Mouse (Mus musculus): Measurements from ENCODE around the gene Rpl36a-ps1.
"Not testable (repeated sequence)": the region's sequence is repeated elsewhere in the genome, so short reads cannot be mapped to it uniquely, and the experiment has no call there.

The Rpl36a-ps1 gene

GRCm38 (mm10) chr14:98994218-98994617, at the start of gene Rpl36a-ps1:
Rpl36a-ps1 (minus strand) TSS chr14:98994318.
- DNase-seq (ENCODE audit: low read depth, low spot score): no peak

GRCm38 (mm10) chr14:99043499-99043898, 49.4 kb upstream of the Rpl36a-ps1 start:
- DNase-seq (ENCODE audit: low read depth, low spot score): no peak

DNA sequence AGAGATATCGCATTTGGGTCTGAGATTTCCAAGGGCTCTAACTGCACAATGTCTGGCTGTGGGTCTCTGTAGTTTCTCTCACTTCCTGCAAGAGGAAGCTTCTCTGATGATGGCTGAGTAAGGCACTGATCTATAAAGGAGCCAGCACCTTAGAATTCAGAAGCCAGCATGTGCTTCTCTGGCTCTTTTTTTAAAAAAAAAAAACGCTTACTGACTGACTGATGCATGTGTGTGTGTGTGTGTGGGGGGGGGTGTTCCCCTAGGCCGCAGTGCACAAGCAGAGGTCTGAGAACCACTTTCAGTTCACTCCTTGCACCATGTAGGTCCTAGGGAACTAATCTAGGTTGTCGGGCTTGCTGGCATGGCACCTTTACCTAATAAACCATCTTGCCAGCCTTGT, 47.3 kb upstream of the Rpl36a-ps1 start:
- no peak for DNase-seq (ENCODE audit: low read depth, low spot score)

DNA sequence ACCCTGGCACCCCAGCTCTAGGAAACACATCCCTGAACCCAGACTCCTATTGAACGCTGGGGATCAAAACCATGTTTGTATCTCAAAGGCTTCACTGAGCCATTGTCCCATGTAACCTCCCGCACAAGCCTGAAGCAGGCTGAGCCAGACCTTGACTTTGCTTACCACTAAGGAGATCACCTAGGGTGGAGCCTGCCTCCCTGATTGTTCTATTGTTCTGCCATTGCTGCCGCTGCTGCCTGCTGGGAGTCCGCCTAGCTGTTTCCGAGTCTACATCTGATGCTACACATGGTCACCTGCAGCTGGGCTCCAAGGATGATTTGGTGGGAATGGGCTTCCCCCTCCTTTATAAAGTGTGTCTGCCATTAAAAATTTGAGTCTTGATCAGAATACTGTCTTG, 45.2 kb upstream of the Rpl36a-ps1 start:
- not testable (repeated sequence) for DNase-seq (ENCODE audit: low read depth, low spot score)

DNA sequence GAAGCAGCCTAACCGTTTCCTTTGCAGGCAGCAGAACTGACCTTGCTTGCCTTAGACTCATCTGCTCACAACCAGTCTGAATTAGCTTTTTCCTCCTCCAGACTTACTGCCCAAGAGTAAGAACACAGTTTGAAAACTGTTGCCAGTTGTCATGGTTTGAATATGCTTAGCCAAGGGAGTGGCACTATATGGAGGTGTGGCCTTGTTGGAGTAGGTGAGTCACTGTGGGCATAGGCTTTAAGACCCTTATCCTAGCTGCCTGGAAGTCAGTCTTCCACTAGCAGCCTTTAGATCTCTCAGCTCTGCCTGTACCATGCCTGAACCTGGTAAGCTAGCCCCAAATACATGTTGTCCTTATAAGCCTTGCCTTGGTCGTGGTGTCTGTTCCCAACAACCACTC, 43.6 kb upstream of the Rpl36a-ps1 start:
- no peak for DNase-seq (ENCODE audit: low read depth, low spot score)

DNA sequence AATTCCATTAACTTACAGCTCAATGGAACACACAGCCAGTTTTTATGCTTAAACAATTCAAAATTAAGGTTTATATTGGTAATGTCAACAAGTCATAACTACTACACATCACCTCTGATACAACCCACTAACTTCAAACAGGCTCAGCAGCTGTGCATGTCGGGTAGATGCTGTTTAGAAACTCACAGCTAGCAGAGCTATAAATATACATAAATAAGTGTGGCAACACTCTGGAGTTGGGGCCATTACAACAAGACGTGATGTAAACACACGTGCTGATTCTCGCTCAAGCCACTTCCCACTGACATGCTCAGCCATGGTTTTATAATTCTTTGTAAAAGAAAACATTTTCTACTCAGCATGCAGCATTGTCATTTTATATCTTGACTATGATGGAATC, 41.9 kb upstream of the Rpl36a-ps1 start:
- no peak for DNase-seq (ENCODE audit: low read depth, low spot score)

- DNase-seq (ENCODE audit: low read depth, low spot score): not testable (repeated sequence)
These were observed 40.7 kb upstream of the Rpl36a-ps1 start for GRCm38 (mm10) chr14:99034851-99035250.

DNA sequence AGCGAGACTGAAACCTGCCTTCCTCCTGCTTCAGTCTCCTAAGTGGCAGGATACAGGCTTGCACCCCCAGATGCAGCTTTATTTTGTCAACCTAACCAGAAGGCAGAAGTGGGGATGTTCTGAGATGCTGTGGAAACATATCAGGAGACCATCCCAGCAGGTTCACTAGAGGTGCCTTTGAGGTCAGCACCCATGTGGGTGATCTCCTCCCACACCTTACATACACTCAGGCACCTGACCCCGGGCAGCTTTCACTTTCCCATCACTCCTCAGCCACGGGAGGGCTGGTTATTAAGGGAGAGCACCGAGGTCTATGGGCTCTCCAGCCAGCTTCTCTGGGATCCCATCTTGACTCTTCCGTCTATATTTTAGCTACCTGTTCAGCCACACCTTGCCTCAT, 38.5 kb upstream of the Rpl36a-ps1 start:
- DNase-seq (ENCODE audit: low read depth, low spot score): no peak

GRCm38 (mm10) chr14:99031337-99031873, 37.3 kb upstream of the Rpl36a-ps1 start:
- no peak for DNase-seq (ENCODE audit: low read depth, low spot score)

DNA sequence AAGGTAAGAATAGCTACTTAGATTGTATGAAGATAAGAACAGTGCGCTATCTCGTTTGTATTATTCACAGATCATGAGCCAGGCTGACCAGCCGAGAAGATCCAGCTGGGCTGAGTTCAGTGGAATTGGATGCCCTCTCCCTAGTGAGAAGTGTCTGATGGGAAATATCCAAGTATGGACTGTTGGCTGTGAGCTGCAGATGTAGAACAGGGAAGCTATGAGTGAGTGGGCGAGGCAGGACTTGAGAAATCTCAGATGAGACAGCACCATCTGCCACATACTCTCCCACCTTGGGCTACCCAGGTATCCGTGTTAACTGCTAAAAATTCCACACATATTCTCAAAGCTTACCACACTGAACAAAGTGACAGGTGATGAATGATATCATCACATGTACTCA, 35.9 kb upstream of the Rpl36a-ps1 start:
- DNase-seq (ENCODE audit: low read depth, low spot score): no peak

- no peak for DNase-seq (ENCODE audit: low read depth, low spot score)
These were observed 28.4 kb upstream of the Rpl36a-ps1 start for GRCm38 (mm10) chr14:99022346-99023086.

DNA sequence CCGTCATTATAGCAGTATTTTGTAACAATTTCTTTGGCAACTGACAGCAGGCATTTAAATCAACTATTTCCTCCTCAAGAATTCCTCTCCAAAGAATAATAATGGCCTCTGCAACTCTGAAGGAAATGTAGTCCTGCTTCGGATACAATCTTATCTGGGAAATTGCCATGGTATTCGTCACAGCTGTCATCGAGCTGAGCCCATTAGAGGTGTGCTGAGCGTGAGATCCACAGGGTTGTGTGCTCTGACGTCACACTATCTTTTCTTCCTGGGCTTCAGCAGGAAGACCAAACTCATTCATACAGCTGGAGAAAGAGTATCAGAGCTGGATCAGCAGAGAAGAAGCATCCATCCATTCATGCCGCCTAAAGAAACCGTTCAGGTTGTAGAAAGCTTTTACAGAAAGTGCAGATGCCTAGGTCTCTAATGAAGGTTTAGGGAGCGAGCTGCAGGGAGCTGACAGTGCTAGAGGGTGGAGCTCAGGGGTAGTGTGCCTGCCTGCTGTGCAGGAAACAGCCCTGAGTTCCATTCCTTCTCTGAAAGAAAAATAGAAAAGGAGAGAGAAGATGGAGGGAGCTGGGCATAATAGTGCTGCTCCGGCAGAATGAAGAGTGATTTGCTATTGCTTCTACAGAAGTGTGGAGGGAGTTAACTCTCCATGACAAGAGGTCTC, 25.2 kb upstream of the Rpl36a-ps1 start:
- no peak for DNase-seq (ENCODE audit: low read depth, low spot score)

GRCm38 (mm10) chr14:99018691-99019090, 24.6 kb upstream of the Rpl36a-ps1 start:
- no peak for DNase-seq (ENCODE audit: low read depth, low spot score)

GRCm38 (mm10) chr14:99010920-99011313, 16.8 kb upstream of the Rpl36a-ps1 start:
- DNase-seq (ENCODE audit: low read depth, low spot score): no peak

DNA sequence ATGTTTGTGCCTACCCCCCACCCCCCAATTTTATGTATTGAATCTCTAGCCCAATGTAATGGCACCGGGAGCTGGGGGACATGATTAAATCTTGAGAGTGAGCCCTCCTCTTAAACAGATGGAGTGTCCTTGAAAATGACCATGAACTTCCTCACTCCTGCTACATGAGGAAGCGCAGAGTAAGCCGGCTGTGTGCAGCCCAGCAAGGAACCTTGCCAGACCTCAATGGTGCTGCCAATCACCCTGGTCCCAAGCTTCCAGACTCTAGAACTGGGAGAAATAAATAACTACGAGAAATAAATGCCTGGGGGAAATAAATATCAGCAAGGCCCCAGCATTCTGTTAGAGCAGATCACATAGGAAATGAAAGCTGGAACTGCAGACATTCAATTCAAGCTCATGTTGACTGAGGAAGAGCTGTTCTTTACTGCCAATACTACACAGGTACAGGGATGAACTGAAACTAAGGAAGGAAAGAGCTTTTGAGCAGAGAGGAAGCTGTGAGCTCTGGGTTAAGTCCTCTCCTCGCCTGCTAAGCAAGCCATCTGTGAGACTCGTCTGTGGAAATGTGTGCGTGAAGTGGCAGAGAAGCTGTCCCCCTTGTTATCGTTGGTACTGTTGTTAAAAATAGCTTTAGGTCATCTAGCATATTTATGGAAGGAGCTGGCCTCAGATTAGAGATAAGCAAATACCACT, 16.3 kb upstream of the Rpl36a-ps1 start:
- no peak for DNase-seq (ENCODE audit: low read depth, low spot score)

GRCm38 (mm10) chr14:98992482-98992881, 1.6 kb downstream of the Rpl36a-ps1 start:
- no peak for DNase-seq (ENCODE audit: low read depth, low spot score)

DNA sequence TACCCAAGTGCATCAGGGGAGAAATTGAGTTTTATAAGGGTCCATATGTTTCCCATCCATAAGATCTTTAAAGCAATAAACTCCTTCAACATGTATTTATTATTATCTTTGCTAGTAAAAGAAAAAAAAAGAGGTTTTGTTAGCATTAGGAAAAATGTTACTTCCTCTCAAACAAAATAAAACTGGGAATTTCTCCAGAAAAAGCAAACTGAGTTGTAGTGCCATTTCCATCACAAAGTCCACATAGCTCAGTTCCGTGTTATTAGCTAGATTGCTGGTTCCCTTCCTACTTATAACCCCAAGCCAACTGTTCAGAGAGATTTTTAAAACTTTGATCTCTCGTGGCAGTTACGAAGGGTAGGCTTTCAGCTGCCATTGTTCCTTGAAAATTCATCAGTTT, 3.5 kb downstream of the Rpl36a-ps1 start:
- DNase-seq (ENCODE audit: low read depth, low spot score): no peak

- no peak for DNase-seq (ENCODE audit: low read depth, low spot score)
These were observed 4.3 kb downstream of the Rpl36a-ps1 start for GRCm38 (mm10) chr14:98989818-98990217.

GRCm38 (mm10) chr14:98971921-98972320, 22.2 kb downstream of the Rpl36a-ps1 start:
- no peak for DNase-seq (ENCODE audit: low read depth, low spot score)

DNA sequence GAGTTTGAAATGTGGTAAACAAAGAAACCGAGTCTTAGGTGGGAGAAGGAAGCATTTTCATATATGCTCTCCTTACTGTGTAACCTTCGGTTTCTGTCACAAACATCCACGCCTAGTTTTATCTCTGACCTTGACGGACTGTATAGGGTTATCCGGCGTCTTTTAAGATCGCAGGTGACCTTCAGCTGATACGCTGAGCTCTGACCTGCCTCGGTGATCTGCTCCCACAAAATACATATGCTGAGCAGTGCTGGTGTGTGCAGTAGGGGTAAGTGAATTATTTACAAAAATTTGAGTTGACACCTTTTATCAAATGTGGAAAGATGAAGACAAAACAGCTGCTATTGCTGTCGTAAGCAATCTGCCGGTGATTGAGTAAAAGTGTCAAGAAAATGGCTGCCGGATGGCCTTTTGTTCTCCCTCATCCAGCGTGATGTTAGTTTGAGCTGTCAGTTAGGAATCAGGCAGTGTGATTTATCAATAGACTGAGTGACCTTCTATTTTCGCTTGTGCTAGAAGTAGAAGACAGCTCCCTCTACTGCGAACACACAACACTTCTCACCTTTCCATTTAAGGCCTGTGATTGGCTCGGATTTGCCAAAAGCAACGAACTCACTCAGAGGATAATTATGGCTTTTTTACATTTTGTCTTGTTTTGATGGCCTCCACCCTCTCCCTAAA, 35.0 kb downstream of the Rpl36a-ps1 start:
- DNase-seq (ENCODE audit: low read depth, low spot score): no peak

DNA sequence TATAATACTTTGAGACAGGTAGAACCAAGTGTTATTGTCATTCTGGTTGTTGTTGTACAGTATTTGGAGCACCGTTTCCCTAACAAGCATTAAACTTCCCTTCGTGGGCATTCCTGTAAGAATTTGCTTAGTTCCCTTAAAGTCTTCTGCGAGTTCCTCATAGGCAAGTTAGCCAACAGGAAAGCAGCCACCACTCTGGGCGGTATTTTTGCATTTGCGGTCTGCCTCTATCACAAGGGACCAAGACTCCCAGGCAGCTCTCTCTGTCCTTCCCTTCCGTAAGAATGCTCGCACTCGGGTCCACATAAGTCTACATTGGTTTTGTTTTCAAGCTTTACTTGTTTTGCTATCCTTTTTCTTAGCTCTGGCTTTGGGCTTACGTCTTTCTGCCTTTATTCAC, 37.3 kb downstream of the Rpl36a-ps1 start:
- DNase-seq (ENCODE audit: low read depth, low spot score): no peak

DNA sequence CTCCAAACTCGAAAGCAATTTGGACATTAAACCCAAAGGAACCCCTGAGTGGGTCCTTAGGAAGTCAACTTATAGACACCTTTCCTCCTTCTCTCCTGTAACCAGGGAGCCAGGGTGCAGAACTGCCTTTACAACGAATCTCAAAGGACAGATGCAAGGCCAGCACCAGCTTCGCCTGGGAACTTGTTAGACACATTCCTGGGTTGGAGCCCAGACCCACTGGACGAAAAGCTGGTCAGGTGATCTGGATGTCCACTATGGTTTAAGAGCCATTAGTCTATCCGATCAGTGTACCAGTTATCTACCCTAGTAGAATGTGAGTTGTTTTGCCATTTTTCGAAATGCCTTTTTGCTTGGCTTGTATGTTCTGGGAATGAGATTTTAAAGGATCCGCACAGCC, 41.7 kb downstream of the Rpl36a-ps1 start:
- no peak for DNase-seq (ENCODE audit: low read depth, low spot score)

Measured in skeletal muscle tissue, adult 2 months (tissue).